Mouse (Mus musculus) bone marrow, adult 2 months (tissue): Measurements from ENCODE around the gene Anks1b.

Experiments used
- CTCF ChIP-seq: fragments of 200-500 bp; IDR thresholded peaks from 2 replicates; pipeline ENCODE4 v1.5.1; 2011; ENCODE audit warnings: low read length, control low read depth; ENCODE audit not compliant: control insufficient read depth, insufficient read depth
- POLR2A ChIP-seq: fragments of 200-500 bp; IDR thresholded peaks from 2 replicates; pipeline ENCODE4 v1.6.1; 2011; ENCODE audit warnings: low read depth, mild to moderate bottlenecking, control low read depth, low read length, borderline replicate concordance; ENCODE audit not compliant: control insufficient read depth

DNA sequence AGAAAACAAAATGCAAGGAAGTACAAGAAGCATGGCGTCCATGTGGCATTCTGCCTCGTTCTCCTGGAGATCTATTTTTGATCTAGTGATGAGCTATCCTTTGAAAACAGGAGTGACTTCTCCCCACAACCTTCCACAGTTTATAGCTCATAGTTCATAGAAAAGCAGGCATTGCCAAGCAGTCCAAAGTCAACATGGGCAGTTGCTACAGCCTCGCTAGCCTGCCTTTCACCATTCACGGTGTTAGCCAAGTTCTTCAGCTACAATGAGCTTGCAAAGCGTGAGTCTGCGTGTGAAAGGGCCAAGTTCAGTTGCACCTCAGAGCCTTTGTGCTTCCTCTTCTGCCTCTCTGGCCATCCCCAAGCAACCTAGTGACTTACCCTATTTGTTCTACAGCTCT is 592.1 kb downstream of the Anks1b start:
- TF ChIP-seq CTCF (no peak), POLR2A (no peak)
